Mouse (Mus musculus) ovary, adult 10 weeks (tissue): ENCODE data around the gene Tacc3. TPM values are rescaled to one million over a fixed set of nuclear protein-coding genes. Genes with fewer than 3 reads are reported as not detected.

ENCODE experiments used
- polyA plus RNA-seq: library from polyadenylated mRNA; stranded (reverse); fragments of 350-450 nt; fragmentation: Illumina TruSeq; extraction: RNeasy Lipid Tissue Mini Kit (QIAGEN cat#74804); gene quantifications from one replicate; pipeline ENCODE4 v1.2.3, GENCODE M21; 2014

Gene Tacc3
- 150 TPM for polyA plus RNA-seq

GRCm38 (mm10) chr5:33657787-33658663, at the start of gene Tacc3, which contains the start of gene Tmem129:
TSS of gene Tacc3 (plus strand) at chr5:33658128.
TSS of gene Tmem129 (minus strand) at chr5:33658416.

DNA sequence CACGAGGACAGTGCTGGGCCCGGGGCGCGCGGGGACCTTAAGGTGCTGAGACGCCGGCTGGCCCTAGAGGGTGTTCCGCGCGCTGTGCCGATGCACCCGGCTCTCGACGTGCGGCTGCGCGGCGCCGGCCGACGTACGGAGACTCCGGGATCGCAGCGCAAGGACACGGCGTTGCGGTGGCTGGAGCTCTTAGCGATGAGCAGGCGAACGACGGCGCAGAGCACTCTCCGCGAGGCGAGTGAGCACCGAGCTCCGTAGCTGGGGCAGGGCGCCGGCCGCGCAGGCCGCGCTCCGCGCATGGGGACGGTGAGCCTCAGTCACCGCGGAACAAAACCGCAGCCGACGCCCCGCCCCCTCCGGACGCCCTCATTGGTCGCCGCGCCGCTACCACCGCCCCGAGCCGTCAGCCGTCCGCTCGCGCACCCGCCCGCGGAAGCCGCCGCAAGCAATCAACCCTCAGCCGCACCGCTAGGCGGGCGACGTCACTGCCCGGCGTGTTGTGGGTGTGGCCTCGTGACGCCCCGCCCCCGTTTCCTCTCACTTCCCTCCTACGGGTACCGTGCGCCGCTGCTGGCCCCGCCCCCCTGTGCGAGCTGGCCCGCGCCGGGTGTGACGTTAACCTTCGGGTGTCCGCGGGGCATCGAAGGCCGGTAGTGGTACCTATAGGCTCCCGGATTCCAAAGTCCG, 28.5 kb upstream of the Tacc3 start, which contains the start of the genes Fam53a and Gm9903:
TSS of gene Fam53a (minus strand) at position 335 of the 687 bp plus-strand sequence.
TSS of gene Gm9903 (plus strand) at position 625 of the 687 bp plus-strand sequence.

DNA sequence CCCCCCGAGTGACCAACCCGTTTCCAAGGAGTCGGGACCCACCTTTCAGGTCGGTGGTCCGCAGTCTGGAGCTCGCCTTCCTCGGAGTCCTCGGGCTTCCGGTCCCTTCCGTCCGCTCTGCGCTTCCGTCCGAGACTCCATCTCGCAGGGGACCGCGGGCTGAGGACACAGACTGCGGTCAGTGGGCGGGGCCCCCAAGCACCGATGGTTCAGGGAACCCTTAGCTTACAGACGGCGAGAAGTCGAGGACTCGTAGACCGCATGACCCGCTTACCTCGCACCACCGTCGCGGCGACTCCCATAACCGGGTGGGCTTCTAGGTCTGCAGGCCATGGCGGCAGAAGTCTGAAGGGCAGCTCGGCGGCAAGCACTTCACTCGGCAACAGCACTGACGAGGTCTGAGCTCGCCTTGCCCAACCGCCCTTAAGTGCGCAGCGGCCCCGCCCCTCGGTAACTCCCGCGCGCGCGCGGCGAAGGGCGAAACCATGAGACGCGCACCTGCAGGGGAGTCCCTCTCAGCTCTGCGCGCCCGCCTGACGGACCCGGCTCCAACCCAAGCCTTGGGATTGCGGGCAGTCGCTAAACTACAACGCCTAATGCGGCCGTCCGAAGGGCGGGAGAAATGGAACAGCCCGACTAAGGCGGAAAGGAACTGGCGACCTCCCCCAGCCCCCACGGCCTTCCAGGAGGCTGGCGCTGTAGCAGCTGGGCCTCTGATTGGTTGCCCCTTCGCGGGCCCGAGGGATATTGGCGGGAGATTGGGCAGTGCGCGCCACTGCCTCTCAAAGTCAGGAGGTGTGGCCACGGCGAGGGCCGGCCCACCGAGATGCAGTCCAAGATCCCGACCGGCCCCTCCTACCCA, 5.8 kb upstream of the Tacc3 start, which contains the start of gene Slbp:
TSS of gene Slbp (minus strand) at position 654 of the 862 bp plus-strand sequence.

DNA sequence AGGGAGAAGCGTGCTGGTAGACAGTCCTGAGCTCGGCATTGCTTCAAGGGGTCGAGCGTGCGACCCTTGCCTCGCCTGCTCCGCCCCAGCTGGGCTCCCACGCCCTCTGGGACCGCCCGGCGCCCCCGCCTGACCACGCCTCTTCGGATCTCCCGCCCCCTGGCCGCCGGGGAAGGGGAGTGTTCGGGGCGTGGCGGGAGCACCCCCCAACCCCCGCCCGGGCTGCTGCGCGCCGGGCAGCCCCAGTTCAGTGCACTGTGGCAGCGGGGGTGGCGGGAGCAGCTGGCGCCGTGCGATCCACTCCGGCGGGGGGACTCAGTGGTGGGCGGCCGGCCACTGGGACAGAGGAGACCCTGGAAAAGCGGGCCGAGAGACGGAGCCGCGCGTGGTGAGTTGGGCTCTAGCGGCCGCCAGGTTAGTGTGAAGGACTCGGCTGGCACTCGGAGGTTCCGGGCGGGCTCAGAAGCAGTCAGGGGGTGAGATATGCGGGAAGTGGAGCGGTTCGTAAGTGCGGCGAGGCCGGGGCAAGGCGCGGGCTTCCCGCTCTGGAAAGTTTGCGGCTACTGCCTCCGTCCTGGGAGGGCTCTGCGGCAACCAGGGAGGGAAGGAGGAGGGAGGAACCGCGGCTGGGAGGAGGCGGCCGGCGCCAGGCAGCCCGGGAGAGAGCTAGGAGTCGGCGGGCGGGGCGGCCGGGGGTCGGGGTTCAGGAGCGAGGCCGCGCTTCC, 63.8 kb downstream of the Tacc3 start, which contains the start of gene Fgfr3:
TSS of gene Fgfr3 (plus strand) at position 134 of the 725 bp plus-strand sequence.

Other genes with a start within 250 kb of the Tacc3 start
- gene Nkx1-1, start 224.2 kb upstream of the Tacc3 start, polyA plus RNA-seq = not detected
- 13.2 TPM for gene Fam53a, start 28.5 kb upstream of the Tacc3 start, polyA plus RNA-seq
- not detected for gene Gm9903, start 28.2 kb upstream of the Tacc3 start, polyA plus RNA-seq
- gene Slbp, start 5.6 kb upstream of the Tacc3 start, polyA plus RNA-seq = 202 TPM
- 12.6 TPM for gene Tmem129, start 288 bp downstream of the Tacc3 start, polyA plus RNA-seq
- gene Fgfr3, start 63.5 kb downstream of the Tacc3 start, polyA plus RNA-seq = 0.43 TPM
- 7.2 TPM for gene Letm1, start 124.7 kb downstream of the Tacc3 start, polyA plus RNA-seq
- 171 TPM for gene Nsd2, start 162.6 kb downstream of the Tacc3 start, polyA plus RNA-seq